Mouse (Mus musculus) brain, embryonic 14.5 days (tissue): Measurements from ENCODE around the gene Cacna2d3.

Experiments used
- CTCF ChIP-seq: fragments of 200-500 bp; IDR thresholded peaks from 2 replicates; pipeline ENCODE4 v1.5.1; 2012; ENCODE audit warnings: inconsistent platforms, mild to moderate bottlenecking, moderate library complexity, borderline replicate concordance; ENCODE audit not compliant: insufficient read depth, insufficient read length; ENCODE audit errors: extremely low read depth
- POLR2A ChIP-seq: fragments of 200-500 bp; IDR thresholded peaks from 2 replicates; pipeline ENCODE4 v1.6.1; 2012; ENCODE audit warnings: mild to moderate bottlenecking, inconsistent platforms, borderline replicate concordance; ENCODE audit not compliant: poor library complexity, insufficient read depth, insufficient read length, severe bottlenecking; ENCODE audit errors: extremely low read depth

DNA sequence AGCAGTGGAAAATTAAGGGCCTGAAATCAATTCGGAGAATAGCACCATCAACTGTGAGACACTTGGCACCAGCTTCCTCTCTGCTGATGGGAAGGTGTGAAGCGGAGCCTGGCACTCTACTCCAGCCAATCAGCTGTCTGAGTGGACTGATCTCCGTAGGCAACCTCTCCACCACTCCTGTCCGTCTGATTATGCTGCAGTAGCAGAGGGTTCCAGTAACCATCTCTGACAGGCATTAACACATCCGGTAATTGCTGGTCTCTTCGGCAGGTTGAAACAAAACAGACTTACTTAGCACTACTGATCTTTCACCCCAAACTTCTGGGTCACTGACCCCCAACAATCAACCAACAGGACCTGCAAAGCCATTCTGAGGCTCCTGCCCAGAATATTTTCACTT lies 112.9 kb downstream of the Cacna2d3 start:
- TF ChIP-seq POLR2A, result no peak
- no peak for TF ChIP-seq CTCF
